Mouse (Mus musculus) embryonic facial prominence, embryonic 11.5 days (tissue): ENCODE results near the gene Chchd5. TPM values are rescaled to one million over a fixed set of nuclear protein-coding genes. Genes with fewer than 3 reads are reported as not detected.

Source experiments
- ATAC-seq: fragments of 200-750 bp; cut with Nextera tagmentation; replicated peaks from 2 replicates; pipeline ENCODE4 v1.8.0; 2017; ENCODE audit warnings: low read depth; ENCODE audit not compliant: insufficient number of reproducible peaks, low FRiP score, low TSS enrichment
- DNase-seq: peaks from one replicate; pipeline ENCODE4 v3.0.0-alpha.2; 2015; ENCODE audit warnings: low spot score
- H3K27ac ChIP-seq: fragments of 300-500 bp; sonication (generic); replicated peaks from 2 replicates; pipeline ENCODE4 v1.5.1; 2014; ENCODE audit warnings: mild to moderate bottlenecking, low read depth, low read length, control low read depth
- H3K27me3 ChIP-seq: fragments of 300-500 bp; sonication (generic); 2 replicates; pipeline ENCODE4 v1.6.1; 2014; ENCODE audit warnings: mild to moderate bottlenecking, low read length, moderate library complexity, mixed read lengths; ENCODE audit not compliant: control insufficient read depth, insufficient read depth
- H3K36me3 ChIP-seq: fragments of 300-500 bp; sonication (generic); replicated peaks from 2 replicates; pipeline ENCODE4 v1.6.1; 2014; ENCODE audit warnings: low read depth, mild to moderate bottlenecking, low read length, moderate library complexity, mixed read lengths; ENCODE audit not compliant: control insufficient read depth, insufficient read depth
- H3K4me1 ChIP-seq: fragments of 300-500 bp; sonication (generic); 2 replicates; pipeline ENCODE4 v1.6.1; 2014; ENCODE audit warnings: low read length, mixed read lengths; ENCODE audit not compliant: control insufficient read depth, insufficient read depth
- H3K4me2 ChIP-seq: fragments of 300-500 bp; sonication (generic); 2 replicates; pipeline ENCODE4 v1.6.1; 2014; ENCODE audit warnings: low read depth, mild to moderate bottlenecking, control low read depth, low read length, moderate library complexity
- H3K4me3 ChIP-seq: fragments of 300-500 bp; sonication (generic); 2 replicates; pipeline ENCODE4 v1.5.1; 2014; ENCODE audit warnings: low read depth, low read length, control low read depth
- H3K9ac ChIP-seq: fragments of 300-500 bp; sonication (generic); replicated peaks from 2 replicates; pipeline ENCODE4 v1.6.1; 2014; ENCODE audit warnings: mild to moderate bottlenecking, control low read depth, low read length
- H3K9me3 ChIP-seq: fragments of 300-500 bp; sonication (generic); replicated peaks from 2 replicates; pipeline ENCODE4 v1.6.1; 2016; ENCODE audit warnings: mild to moderate bottlenecking, low read length, inconsistent platforms, mixed read lengths; ENCODE audit not compliant: control insufficient read depth
- WGBS: fragments of 180-500 bp; shearing (Covaris S2); extraction: QIAGEN DNeasy Blood & Tissue Kit; methylation state at CpG from one replicate; pipeline ENCODE4 v1.1.7; 2014; 5-methylcytosine and 5-hydroxymethylcytosine counted together
- polyA plus RNA-seq: library from polyadenylated mRNA; unstranded; fragments of >200 nt; fragmentation: Nextera tagmentation; extraction: Ambion mirVana; gene quantifications from 2 replicates; pipeline ENCODE4 v1.2.1, GENCODE M21; 2014

Chchd5 gene
- polyA plus RNA-seq, 1 experiment from 2014 or later: 26.8 TPM

GRCm38 (mm10) chr2:129132231-129132630, 2.7 kb downstream of the Chchd5 start:
- 97% methylated on average over 7 of the region's 7 CpGs for WGBS
- H3K4me3 ChIP-seq: no peak overlapping the region
- ATAC-seq (no peak), DNase-seq (no peak)
- H3K4me1 ChIP-seq: peaks cover 3% of the 10 kb centered on the region
- H3K27ac ChIP-seq: no peak overlapping the region
- no peak overlapping the region for H3K4me2 ChIP-seq
- no peak overlapping the region for H3K9ac ChIP-seq
- no peaks in the 10 kb centered on the region for H3K9me3 ChIP-seq
- H3K36me3 ChIP-seq: peaks cover 7% of the 10 kb centered on the region
- no peaks in the 10 kb centered on the region for H3K27me3 ChIP-seq

GRCm38 (mm10) chr2:129133006-129133805, 3.7 kb downstream of the Chchd5 start:
- Histone ChIP-seq H3K27ac (no peak overlapping the region), H3K36me3 (peaks cover 7% of the 10 kb centered on the region), H3K4me3 (no peak overlapping the region), H3K4me1 (peaks cover 3% of the 10 kb centered on the region), H3K4me2 (no peak overlapping the region), H3K27me3 (no peaks in the 10 kb centered on the region), H3K9ac (no peak overlapping the region), H3K9me3 (no peaks in the 10 kb centered on the region)
- WGBS: 96% methylated on average over 14 of the region's 14 CpGs
- no peak for DNase-seq
- no peak for ATAC-seq

GRCm38 (mm10) chr2:129139906-129140305, 10.4 kb downstream of the Chchd5 start:
- ATAC-seq: no peak
- Histone ChIP-seq H3K9ac (no peak overlapping the region), H3K4me1 (no peaks in the 10 kb centered on the region), H3K36me3 (no peaks in the 10 kb centered on the region), H3K4me3 (no peak overlapping the region), H3K4me2 (no peak overlapping the region), H3K27me3 (no peaks in the 10 kb centered on the region), H3K9me3 (no peaks in the 10 kb centered on the region), H3K27ac (no peak overlapping the region)
- WGBS: 91% methylated on average over 10 of the region's 10 CpGs
- DNase-seq: no peak

GRCm38 (mm10) chr2:129148836-129149235, 19.3 kb downstream of the Chchd5 start:
- WGBS: 54% methylated on average over 2 of the region's 2 CpGs
- H3K4me1 ChIP-seq: no peaks in the 10 kb centered on the region
- H3K36me3 ChIP-seq: no peaks in the 10 kb centered on the region
- DNase-seq: peak; percentile 4
- H3K9me3 ChIP-seq: no peaks in the 10 kb centered on the region
- H3K9ac ChIP-seq: no peak overlapping the region
- no peak for ATAC-seq
- no peak overlapping the region for H3K4me2 ChIP-seq
- no peak overlapping the region for H3K4me3 ChIP-seq
- no peak overlapping the region for H3K27ac ChIP-seq
- no peaks in the 10 kb centered on the region for H3K27me3 ChIP-seq

- no peaks in the 10 kb centered on the region for H3K4me1 ChIP-seq
- no peaks in the 10 kb centered on the region for H3K9me3 ChIP-seq
- no peaks in the 10 kb centered on the region for H3K36me3 ChIP-seq
- DNase-seq (no peak), ATAC-seq (no peak)
- no peak overlapping the region for H3K27ac ChIP-seq
- no peaks in the 10 kb centered on the region for H3K27me3 ChIP-seq
- no peak overlapping the region for H3K4me2 ChIP-seq
- H3K9ac ChIP-seq: no peak overlapping the region
- 80% methylated on average over 5 of the region's 5 CpGs for WGBS
- H3K4me3 ChIP-seq: no peak overlapping the region
These were observed 20.9 kb downstream of the Chchd5 start for GRCm38 (mm10) chr2:129150386-129150785.

GRCm38 (mm10) chr2:129151111-129151510, 21.6 kb downstream of the Chchd5 start:
- H3K9me3 ChIP-seq: no peaks in the 10 kb centered on the region
- no peak overlapping the region for H3K4me2 ChIP-seq
- H3K4me3 ChIP-seq: no peak overlapping the region
- no peaks in the 10 kb centered on the region for H3K4me1 ChIP-seq
- no peak overlapping the region for H3K9ac ChIP-seq
- no peaks in the 10 kb centered on the region for H3K27me3 ChIP-seq
- ATAC-seq (no peak), DNase-seq (no peak)
- WGBS: 90% methylated on average over 9 of the region's 9 CpGs
- H3K27ac ChIP-seq: no peak overlapping the region
- H3K36me3 ChIP-seq: no peaks in the 10 kb centered on the region

- Histone ChIP-seq H3K27ac (no peak overlapping the region), H3K36me3 (no peaks in the 10 kb centered on the region), H3K27me3 (no peaks in the 10 kb centered on the region), H3K9me3 (no peaks in the 10 kb centered on the region), H3K4me3 (no peak overlapping the region), H3K9ac (no peak overlapping the region), H3K4me1 (no peaks in the 10 kb centered on the region), H3K4me2 (no peak overlapping the region)
- 79% methylated on average over 1 of the region's 1 CpGs for WGBS
- DNase-seq (no peak), ATAC-seq (no peak)
These were observed 23.3 kb downstream of the Chchd5 start for GRCm38 (mm10) chr2:129152751-129153150.

GRCm38 (mm10) chr2:129164815-129165214, 35.3 kb downstream of the Chchd5 start:
- H3K9me3 ChIP-seq: no peaks in the 10 kb centered on the region
- no peaks in the 10 kb centered on the region for H3K36me3 ChIP-seq
- no peak for DNase-seq
- 77% methylated on average over 5 of the region's 5 CpGs for whole genome bisulfite sequencing
- H3K4me2 ChIP-seq: no peak overlapping the region
- H3K9ac ChIP-seq: no peak overlapping the region
- H3K27me3 ChIP-seq: no peaks in the 10 kb centered on the region
- no peak for ATAC-seq
- H3K4me3 ChIP-seq: no peak overlapping the region
- H3K4me1 ChIP-seq: no peaks in the 10 kb centered on the region
- no peak overlapping the region for H3K27ac ChIP-seq
